Mouse (Mus musculus) c-Kit-negative CD71-positive TER-119-positive erythroid progenitor cells, embryonic 14.5 days (primary cell): ENCODE results near the gene Hist1h3d.
"Not testable (repeated sequence)": the region's sequence is repeated elsewhere in the genome, so short reads cannot be mapped to it uniquely, and the experiment has no call there.

Experiments
- DNase-seq: peaks from one replicate; pipeline ENCODE4 v3.0.0-alpha.2; 2013; ENCODE audit warnings: low read depth, low spot score

The Hist1h3d gene

DNA sequence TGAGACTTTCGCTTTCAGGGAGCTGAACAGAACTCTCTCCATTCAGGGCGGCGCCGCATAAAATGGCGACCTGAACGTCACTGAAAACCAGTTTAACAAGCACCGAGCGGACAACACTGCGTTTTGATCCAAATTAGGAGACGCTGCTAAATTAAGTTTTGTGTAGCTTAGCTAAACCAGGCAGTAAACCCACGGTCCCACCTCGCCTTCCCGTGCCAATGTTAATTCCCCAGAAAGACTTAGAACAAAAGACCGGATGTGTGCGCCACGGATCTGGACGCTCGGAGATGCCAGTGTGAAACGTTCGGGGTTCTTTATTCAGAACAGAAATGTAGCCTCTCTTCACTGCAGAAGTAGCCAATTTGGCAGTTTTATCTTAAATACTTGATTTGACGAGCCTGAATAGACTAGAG lies 9.5 kb downstream of the Hist1h3d start:
- DNase-seq: peak; percentile 79

GRCm38 (mm10) chr13:23585442-23586098 lies 10.0 kb downstream of the Hist1h3d start:
- DNase-seq: peak; percentile 93

GRCm38 (mm10) chr13:23586099-23586939 lies 10.8 kb downstream of the Hist1h3d start:
- DNase-seq: peak; percentile 60

GRCm38 (mm10) chr13:23586940-23587225 lies 11.3 kb downstream of the Hist1h3d start:
- DNase-seq: peak; percentile 42

DNA sequence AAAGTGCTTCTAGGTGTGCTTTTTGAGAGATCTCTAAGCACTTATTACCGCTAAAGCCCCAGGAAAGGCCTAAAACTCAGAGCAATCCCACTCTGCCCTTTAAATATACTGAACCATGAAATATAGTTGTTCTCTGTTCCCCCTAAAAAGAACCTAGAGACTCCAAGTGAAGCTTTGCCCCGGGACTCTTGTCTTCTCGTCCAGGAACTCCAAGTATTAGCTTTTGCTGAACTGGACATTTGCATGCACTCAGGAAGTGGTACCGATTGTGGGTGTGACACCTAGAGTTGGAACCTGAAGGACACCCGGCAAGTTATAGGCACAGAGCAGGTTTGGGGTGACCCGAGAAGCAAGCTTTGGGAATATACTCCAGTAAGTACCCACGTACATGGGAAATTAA lies 15.6 kb downstream of the Hist1h3d start:
- no peak for DNase-seq

GRCm38 (mm10) chr13:23591886-23592285 lies 16.3 kb downstream of the Hist1h3d start:
- DNase-seq: not testable (repeated sequence)

DNA sequence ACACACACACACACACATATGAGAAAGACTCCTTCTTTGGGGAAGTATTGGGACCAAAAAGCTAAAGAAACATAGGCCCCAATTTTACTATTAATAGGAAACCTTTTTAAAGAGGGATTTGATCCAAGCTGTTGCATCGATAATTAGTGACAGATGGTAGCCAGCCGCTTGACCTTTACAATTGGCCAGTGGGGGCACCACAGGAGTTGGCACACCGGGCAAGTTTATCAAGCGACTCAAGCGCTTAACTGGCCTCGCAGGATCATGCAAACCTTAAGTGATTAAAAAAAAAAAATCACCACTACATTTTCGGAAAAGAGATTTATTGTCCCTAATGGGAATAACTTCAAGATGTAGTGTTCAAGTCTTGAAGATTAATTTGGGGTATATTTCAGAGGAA lies 17.1 kb downstream of the Hist1h3d start:
- DNase-seq: no peak

- DNase-seq: no peak
These were observed 17.6 kb downstream of the Hist1h3d start for GRCm38 (mm10) chr13:23593051-23593770.

- no peak for DNase-seq
These were observed 19.6 kb downstream of the Hist1h3d start for GRCm38 (mm10) chr13:23595185-23595584.

DNA sequence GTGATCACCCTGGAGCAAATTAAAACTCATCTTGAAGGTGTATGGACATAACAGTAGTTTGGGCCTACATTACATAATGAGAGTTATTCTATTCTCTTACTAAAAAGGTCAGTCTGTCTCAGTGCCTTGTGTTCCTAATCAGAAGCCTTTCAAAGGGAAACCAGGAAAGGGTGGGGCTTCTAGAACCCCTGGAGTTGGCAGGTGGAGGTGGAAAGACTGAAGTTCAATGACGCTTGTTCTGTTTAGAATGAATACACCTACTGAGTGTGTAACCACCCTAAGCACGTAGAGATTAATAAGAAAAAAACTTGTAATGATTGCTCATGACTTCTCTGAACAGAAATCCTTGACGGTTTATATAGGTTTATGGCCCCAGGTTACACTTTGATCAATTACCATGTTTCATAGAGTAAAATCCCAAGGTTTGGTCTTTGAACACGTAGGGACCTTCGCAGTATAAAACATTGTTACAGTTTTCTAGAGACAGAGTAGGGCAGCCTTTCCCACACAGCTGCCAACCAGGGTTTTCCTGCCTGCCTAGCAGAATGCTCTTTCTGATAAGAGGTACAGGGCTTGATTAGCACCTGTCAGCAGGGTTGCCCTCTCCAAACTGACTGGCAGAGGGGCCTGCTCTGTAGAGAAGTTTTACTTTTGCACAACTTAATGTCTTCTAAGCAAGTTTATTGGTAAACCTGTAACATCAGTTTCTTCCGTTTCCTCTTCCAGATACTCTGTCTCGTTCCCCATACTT lies 20.2 kb downstream of the Hist1h3d start:
- DNase-seq: peak; percentile 65

GRCm38 (mm10) chr13:23597957-23598356 lies 22.4 kb downstream of the Hist1h3d start:
- peak; percentile 90 for DNase-seq

GRCm38 (mm10) chr13:23603182-23603699 lies 27.7 kb downstream of the Hist1h3d start:
- no peak for DNase-seq

- no peak for DNase-seq
These were observed 28.9 kb downstream of the Hist1h3d start for GRCm38 (mm10) chr13:23604452-23604851.

DNA sequence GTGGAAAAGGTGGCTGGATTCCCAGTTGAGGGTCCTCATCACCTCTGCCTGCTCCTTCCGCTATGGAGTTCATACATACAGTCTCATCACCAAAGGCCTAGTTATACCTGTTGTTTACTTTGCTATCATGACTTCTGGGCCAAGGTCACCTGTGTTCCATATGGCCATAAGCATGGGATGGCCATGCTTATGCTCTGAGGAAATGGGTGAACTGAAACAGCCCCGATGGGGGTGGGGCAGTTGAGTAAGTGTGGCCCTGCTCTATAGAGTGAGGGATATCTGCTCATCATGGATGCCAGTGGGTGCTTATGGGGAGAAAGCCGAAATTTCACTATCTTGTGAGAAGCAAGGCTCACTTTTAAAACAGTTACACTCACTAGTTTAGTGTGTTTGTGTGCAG lies 29.5 kb downstream of the Hist1h3d start:
- no peak for DNase-seq

GRCm38 (mm10) chr13:23609209-23609608 lies 33.6 kb downstream of the Hist1h3d start:
- peak; percentile 62 for DNase-seq

- DNase-seq: no peak
These were observed 34.3 kb downstream of the Hist1h3d start for GRCm38 (mm10) chr13:23609844-23610243.

GRCm38 (mm10) chr13:23610393-23610792 lies 34.8 kb downstream of the Hist1h3d start:
- no peak for DNase-seq

DNA sequence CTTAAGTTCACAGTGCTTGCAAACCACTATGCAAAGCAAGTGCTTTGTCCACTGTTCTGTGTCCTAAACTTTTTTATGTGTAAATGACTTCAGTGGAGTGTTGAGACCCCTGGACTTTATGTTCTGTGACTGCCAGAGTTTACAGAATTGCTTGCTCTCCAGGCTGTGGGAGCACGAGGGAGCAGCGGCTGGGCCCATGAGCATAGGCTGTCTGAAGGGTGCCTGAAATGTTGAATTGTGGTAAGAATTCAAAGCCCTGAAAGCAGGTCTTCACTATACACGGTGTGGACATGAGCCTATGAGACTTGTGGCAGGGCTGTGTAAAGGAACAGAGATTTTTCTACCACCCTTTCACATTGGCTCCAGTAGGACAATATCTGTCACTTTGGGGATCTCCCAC lies 36.1 kb downstream of the Hist1h3d start:
- no peak for DNase-seq

DNA sequence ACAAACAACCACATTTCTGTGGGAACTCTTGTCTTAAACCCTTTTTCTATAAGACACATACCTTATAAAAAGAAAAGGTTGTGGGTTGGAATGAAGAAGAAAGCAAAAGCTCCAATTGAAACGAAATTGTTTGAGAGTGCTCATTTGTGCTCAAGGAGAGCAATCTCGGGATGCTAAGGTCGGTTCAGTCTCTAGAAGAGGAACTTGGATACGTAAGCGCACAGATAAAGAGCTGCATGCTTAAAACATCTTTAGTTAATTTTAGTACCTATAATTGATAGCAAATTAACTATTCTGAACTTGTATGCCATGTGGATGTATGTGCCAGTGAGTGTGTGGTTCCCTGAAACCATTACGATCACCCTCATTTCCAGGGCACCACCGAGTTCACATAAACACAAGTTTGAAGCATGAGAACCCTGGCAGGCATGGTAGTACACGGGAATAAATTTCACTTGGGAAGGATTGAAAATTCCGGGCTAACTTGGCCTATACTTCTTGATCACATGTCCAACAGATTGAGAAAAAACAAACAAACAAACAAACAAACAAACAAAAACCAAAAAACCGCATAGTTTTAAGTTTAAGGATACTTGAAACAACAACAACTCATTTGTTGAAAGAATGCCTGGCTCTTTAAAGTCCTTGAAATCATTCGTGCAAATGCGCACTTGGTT lies 44.6 kb downstream of the Hist1h3d start:
- DNase-seq: peak; percentile 28

GRCm38 (mm10) chr13:23620733-23621531 lies 45.4 kb downstream of the Hist1h3d start, which contains the start of gene Hist1h2be:
Gene Hist1h2be (minus strand): TSS chr13:23621124.
- peak; percentile 87 for DNase-seq
